Mouse (Mus musculus) cerebellum, postnatal 36 days (tissue): ENCODE measurements around the gene 1500009L16Rik.

Source experiments
- DNase-seq, 2 experiments: peaks; one replicate each; pipeline ENCODE4 v3.0.0; 2021 to 2022; ENCODE audit warnings: mixed read lengths in 2 of 2

Gene 1500009L16Rik

DNA sequence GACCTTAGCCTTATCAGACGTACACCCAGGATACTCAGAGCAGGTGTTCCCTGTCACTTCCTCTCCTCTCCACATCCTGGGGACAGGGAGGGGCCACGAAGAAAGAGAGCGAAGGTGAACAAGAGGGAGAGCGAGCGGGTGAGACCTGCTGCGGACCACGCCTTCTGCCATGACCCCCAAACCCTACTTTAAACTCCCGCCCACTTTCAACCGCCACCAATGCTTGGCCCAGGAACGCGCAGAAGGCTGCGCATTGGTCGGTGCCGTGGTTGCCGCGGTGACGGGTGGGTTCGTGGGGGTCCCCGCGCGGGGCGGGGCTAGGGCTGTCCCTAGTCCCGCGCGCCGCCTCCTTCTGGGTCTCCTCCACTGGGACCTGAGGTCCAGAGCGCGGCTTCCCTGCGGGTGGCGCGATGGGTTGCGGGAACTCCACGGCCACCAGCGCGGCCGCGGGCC, at the start of gene 1500009L16Rik:
TSS of gene 1500009L16Rik (plus strand) at position 287 of the 453 bp plus-strand sequence.
- peak; percentile 50 to 66 for DNase-seq

DNA sequence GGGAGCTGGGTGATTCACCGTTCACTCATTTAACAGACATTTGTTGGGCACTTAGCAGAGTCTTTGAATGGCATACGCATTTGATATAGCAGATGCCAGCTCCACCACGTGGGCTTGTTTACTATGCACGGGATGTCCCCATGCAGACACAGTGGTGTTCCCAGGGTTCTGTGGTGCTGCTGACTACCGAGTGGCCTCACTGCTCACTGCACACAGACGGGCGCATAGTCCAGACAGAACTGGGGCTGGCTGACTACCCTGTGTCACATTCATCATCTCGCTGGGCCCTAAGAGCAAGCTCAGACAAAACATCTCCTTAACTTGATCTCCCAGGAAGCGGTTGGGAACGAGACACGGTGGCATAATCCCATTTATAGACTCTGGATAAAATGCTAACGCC, 41.3 kb upstream of the 1500009L16Rik start:
- no peak for DNase-seq

DNA sequence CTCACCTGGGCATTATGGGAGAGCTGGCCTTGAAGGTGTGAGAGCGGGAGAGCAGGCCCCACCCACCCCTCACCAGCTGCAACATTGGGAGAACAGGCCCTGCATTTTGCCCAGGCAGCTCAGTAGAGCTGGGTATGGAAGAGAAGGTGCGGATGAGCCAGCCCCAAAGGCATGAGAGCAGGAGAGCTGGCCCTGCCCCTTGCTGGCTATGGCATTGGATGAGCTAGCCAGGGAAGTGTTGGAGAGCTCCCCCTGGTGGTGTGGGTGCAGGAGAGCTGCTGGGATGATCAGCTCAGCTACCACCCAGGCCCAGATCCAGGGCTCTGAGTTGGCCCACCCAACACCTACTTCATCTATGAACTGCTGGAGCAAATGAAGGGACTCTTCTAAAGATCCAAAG, 34.5 kb upstream of the 1500009L16Rik start:
- peak; percentile 8 to 34 for DNase-seq

DNA sequence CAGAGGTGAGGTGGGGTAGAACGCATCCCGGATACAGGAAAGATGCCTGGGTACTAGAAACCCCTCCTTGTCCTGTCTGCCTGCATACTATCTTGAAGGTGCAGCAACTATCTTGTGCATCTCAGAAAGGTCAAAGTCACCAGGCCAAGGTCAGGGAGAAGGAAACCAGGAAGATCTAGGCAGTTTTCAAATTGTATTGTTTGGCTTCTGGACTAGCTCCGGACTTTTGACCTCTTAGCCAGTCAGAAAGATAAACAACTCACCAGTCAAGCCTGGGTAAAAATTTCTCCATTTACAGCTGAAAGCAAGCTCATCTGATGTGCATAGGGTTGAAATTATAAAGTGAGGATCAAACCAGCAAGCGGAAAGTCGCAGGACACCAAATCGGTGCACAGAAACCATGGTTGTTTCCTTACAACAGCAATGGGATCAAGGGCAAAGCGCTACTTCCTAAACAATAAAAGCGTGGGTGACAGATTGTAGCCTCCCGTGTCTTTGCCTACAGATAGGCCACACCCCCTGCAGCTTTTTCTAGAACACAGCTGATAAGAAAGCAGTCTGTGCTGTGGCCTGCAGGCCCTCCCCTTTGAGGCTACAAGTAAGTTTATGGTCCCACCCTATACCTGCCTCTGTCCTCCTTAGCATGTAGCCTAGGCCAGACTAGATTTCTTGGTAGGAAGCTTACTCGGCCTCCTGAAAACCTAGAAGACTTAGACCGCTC, 30.3 kb upstream of the 1500009L16Rik start:
- DNase-seq, result no peak

DNA sequence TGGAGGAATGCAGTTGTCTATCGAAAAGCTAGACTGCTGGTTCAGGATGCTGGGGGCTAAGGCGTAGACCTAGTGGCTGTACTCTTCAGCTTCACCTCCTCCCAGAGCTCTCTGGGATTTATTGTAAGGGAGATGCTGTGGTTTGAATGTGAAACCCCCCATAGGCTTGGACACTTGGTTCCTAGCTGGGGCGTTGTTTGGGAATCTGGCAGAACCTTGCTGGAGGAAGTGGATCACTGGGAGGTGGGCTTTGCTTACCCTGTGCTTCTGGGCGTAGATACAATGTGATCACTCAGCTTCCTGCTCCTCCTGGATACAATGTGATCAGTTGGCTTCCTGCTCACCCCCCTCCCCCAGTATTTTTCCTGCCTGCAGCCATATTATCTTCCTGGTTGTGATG, 26.4 kb upstream of the 1500009L16Rik start:
- no peak for DNase-seq

DNA sequence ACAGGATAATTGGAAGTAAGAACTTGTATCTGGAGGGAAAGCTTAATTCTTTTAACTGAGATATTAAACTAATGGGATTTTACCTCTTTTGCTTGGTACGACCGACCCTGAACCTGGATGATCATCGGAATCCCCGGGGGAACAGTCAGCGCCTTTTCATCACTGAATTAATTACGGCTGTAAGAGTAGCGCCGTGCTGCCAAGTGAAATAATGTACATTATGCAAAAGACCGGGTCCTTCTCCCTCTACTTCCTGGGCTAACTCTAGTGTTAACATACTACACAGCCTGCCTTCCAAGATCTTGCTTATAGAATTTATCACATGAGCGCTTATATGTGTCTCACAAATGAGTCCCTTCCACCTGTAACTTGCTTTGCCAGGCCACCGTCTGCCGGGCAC, 16.0 kb upstream of the 1500009L16Rik start:
- DNase-seq, result no peak

DNA sequence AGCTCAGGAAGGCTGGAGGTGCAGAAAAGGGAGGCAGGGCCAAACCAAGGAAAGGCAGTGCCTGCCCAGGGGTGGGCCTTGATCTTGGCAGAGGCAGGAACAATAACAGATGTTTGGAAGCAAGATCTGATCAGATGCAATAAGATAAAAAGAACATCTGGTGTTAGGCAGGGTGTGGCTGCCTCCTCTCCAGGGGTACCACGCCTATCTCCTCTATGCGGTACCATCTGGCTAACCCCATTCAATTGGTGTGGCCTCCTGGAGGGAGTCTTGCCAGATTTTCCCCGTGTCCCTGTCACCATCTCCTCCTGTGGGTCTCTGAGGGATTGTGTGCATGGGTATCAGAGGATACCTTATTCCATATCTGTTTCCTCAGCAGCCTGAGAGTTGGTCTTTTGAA, 12.7 kb upstream of the 1500009L16Rik start:
- no peak for DNase-seq

DNA sequence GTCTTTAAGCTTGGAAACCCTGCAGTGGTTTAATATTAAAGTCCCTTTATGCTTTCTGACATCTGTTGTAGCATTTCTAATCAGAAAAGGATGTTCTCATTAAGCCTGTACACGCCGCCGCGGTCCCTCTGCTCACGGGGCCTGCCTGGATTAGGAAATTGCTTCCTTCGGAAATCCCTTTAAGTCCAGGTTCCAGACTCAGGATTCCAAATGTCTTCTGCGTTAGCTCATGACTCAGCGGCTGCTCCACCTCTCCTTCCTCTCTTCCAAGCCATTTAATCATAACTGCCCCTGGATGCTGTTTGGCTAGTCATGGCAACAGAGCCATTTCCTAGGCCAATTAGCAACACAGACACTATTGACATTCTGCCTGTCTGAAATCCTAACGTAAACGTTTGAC, 10.9 kb upstream of the 1500009L16Rik start:
- DNase-seq, result no peak

DNA sequence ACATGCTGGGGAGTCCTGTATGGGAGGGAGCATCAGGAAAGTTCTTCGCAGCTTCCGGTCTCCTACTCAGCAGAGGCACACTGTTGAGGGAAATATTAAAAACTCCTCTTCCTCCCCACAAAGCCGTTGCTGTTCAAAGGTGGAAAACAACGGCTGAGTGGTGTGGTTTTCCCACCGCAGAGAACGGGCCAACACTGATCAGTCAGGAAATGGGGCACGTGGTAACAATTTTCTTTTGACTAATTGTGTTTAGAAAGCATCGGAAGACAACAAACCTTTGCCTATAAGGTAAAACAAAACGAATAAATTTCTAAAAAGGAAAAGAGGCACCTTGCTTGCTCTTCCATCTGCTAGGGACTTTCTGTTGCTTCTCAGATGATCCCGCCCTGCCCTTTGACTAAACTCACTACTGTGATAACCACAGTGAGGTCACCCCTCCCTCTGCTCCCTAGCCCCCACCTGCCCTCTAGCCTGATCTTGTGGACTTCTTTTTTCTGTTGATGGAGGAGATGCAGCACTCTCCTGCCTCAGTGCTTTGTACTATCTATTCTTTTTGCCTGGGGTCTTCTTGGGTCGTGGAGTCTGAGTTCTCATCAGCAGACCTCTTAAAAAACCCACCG, 3.7 kb upstream of the 1500009L16Rik start:
- DNase-seq, result no peak

DNA sequence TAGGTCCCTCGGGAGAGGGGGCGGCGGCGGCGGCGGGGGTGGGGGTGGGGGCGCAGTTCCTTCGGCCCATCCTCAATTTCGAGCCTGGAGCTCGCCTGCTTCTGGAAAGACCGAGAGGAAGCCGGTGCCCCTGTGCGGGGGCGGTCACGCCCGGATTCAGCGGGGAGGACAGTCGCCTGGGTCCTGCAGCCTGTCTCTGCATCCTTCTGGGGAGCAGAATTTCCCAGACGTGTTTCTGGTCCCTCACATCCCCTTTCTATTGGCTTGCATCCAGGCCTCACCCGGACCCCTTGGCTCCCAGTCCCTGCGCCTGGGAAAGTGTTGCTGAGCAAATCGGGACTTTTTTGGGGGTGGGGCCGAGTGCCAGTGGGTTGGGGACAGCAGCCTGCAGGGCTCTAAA, 390 bp downstream of the 1500009L16Rik start:
- DNase-seq, result peak; percentile 20 to 21

DNA sequence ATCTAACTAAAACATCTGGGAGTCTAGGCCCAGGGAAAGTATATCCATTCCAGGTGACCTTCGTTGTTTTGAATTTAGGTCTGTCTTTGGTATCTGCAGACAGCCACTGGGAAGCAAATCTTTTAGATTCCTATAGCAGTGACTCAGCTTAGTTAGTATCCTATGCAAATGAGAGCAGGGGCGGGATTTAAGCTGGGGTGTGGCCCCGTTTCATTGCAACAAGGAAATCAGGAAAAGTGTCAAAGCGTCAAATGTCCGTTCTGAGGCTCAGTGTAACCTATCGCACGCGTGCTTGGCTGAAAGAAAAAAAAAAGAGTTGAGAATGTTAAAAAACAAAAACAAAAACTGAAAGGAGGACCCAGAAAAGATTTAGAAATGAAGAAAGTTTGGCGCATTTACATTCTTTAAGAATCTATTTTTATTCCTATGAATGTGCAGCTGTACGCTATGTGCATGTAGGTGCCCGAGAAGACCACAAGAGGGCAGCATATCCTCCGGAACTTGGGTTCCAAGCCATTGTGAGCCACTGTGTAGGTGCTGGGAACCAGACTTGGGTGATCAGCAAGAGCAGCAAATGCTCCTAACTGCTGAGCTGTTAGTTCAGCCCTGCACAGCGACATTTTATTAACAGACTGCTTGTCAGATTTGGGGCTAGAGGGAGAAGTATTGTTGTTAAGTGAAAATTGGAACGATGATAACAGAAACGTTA, 1.8 kb downstream of the 1500009L16Rik start:
- DNase-seq, result no peak

DNA sequence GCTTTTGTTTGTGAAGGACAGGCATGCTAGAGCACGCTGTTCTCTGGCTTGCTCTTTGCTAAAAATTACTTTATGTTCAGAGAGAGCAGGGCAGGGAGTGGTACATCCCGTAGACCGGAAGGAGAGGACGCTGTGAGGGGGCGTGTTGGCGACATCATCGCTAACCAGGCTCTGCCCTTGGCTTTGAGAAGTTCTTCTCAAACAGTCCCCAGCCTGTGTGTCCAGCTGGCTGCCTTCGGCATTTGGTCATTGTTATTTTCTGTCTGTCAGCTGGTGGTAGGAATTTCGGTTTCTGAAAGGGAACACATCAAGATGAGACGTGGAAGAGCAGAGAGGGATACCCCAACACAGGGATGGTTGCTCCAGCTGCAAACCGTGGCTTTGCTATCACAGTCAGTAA, 3.5 kb downstream of the 1500009L16Rik start:
- DNase-seq, result no peak

DNA sequence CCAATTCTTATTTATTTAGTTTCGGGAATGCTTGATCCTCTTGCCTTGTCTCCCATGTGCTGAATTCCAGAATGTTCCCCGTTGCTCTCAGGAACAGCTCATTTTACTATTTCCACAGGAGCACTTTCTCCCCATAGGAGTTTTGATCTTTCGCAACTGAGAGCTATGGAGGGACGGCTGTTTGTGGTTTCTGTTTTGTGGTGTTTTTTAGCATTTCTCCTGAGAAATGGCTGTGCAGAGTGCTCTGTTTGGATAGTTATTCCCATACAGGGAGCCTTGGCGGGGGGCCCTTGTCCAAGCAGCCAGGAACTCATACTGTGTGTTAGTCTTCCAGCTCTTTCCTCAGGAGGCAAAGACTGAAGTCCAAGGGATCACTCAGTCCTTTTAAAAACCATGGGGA, 5.2 kb downstream of the 1500009L16Rik start:
- DNase-seq, result no peak

DNA sequence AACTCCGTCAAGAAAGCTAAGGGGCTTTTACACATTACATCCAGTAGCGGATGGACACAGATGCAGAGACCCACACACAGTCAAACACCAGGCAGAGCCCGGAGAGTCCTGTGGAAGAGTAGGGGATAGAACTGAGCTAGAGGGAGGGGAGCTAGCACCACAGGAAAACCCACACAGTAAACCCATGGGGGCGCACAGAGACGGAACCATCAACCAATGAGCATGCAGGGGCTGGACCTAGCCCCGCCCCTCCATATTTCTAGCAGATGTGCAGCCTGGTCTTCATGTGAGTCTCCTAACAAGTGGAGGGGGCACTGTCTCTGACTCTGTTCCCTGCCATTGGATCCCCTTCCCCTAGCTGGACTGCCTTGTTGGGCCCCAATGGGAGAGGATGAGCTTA, 5.9 kb downstream of the 1500009L16Rik start:
- no peak for DNase-seq

DNA sequence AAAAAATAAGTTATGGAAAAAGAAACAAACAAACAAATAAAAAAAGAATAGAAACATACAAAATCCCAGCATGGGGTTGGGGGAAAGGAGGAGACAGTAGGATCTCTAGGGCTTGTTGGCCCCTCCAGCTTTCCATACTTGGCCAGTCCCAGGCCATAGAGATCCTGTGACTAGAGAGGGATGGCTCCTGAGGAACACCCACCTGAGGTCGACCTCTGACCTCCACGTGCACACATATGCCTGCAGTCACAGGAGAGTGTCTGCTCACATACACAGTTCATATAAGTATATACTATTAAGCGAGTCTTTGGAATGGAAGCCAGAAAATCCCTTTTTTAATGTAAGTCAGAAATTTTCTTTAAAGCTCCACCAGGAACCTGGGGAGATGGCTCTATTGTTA, 6.4 kb downstream of the 1500009L16Rik start:
- DNase-seq, result no peak

DNA sequence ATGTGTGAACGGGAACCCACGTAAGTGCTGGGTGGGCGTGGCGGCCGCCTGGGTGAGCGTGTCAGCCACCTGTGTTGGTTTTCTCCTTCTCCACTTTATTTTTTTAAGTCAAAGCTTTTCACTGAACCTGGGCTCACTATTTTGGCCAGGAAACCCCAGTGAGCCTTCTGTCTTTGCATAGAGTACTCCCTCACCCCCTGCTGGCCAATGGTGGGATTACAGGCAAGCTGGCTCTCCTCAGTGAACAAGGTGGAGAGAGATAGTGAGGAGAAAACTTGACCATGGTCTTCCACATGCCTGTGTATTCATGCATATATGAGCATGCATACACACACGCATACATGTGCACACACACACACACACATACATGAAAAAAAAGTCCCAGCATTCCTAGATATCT, 6.8 kb downstream of the 1500009L16Rik start:
- peak; percentile 94 to 97 for DNase-seq

DNA sequence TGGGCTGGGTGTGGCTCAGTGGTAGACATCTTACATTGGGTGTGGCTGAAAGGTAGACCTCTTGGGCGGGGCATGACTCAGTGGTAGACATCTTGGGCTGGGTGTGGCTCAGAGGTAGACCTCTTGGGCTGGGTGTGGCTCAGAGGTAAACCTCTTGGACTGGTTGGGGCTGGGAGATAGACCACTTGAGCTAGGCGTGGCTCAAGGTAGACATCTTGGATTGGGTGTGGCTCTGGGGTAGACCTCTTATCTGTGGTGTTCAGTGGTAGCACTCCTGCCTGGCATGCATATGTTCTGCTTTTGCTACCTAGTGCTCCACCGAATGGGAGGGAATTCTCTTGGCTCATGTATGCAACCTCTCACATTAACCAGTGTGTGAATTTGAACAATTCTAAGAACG, 11.1 kb downstream of the 1500009L16Rik start:
- DNase-seq, result no peak

DNA sequence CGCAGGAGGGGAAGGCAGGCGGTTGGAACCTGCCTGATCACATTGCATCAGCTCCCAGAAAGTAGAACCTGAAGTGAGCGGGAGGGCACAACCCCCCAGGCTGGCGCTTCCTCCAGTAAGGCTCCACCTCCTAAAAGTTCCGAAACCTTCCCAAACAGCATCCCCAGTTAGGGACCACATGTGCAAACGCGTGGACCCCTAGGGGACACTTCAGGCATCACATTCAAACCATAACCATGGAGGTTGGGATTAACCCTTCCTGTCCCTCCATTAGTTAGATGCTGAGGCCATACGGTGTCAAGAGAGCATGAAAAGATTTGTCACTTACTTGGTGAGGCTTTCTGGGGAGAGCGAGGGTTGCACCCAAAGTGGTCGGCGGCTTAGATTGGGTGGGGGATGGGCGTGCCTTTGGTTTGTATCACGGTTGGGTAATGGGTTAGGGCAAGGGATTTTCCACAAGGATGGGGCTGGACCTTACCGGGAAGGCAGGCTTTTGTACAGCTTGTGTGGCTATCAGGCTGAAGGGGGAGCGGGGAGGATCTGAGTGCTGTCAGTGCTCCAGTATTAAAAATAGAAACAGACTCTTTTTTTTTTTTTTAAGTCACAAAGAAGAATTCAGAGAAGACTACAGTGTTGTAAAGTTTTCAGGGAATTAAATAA, 16.5 kb downstream of the 1500009L16Rik start:
- no peak for DNase-seq

DNA sequence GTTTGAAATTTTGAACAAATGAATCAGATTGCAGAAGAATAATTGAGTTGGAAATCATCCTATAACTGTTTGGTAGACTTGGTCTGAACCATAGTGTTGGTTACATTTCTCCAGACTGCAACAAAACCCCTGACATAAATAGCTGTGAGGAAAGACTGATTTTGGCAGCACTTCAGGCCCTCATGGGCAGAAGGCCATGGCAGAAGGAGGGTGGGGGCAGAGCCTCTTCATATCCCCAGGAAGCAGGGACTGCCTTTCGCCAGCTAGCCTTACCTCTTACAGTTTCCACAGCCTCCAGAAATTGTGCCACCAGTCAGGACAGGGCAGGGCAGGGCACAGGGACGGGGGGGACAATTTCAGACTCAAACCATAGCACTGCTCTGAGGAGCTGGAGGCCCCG, 22.0 kb downstream of the 1500009L16Rik start:
- DNase-seq, result peak; percentile 64 to 72

DNA sequence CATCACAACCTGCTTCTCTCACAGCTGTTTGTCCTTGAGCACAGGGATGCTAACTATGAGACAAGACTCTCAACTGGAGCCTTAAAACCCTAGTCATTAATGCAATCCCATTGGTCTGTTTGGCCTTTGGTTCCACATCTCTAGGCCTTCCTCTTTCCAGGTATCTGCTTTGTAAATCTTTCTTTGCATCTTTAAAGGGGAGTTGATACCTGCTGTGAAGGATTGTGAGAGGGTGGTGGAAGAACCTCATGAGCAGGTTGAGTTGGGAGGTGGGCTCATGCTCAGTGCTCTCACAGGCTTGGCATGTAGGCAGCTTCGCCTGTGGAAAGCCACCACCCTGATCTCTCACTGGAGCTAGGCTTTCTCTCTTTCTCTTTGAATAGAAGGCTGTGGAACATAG, 30.4 kb downstream of the 1500009L16Rik start:
- no peak for DNase-seq

DNA sequence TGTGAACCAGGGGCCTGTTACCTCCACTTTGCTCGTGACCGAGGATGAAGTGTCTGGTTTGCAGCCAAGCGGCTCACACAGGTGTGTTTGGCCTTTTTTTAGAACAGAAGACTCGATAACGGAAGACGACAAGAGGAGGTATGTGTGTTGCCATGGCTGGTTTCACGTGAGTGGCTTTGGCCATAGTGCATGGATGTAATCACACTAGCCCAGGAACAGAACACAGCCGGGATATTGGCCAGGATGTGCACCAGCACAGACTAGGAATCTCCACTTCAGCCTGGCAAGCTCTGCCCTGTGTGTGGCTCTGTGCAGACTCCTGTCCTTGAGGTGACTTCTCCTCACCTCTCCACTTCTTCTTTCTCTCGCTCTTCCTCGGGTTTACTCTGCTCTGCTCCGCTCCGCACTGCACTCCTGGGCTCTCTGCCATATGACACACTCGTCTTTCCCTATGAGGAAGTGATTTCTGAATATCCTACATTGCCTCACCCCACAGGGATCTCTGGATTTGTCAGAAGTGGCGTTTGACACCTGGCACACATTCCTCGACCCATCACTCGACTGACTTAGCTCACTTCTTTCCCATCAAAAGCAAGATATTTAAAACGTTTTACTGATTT, 34.8 kb downstream of the 1500009L16Rik start:
- DNase-seq, result no peak

DNA sequence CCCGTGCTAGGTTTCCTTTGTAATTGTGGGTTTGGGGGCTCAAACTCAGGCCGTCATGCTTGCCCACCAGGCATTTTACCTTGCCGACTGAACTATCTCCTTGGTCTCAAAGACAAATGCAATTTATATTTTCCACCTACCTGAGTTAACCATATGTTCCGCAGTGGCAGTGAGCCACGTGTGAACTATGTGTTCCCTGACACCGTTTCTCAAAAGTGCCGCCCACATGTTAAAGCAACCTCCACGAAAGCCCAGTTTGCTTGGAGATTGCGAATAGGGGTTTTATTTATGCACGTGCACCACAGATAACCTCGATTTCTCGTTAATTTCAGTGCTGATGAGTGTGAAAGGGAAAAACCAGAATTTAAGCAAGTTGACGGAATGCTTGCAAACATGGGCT, 36.1 kb downstream of the 1500009L16Rik start:
- DNase-seq, result peak in 1 of 2 experiments; percentile 6

DNA sequence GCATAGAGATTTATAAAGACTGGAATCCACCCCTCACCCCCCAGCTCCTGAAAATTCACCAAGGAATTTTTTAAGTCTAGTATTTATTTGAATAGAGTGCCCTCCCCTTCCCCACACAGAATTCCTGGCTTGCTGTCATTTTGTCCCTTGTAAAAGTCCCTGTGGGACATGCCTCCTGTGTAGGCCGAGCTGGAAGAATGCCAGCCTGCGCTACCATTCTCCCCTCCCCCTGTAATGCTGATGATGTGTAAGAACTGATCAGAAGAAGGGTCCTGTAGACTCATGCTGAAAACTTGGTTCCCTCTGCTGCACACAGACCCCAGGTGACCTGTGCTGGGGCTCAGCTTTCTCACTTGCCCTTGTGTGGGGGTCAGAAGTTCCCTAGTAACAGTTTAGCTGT, 37.9 kb downstream of the 1500009L16Rik start:
- no peak for DNase-seq
